Mouse (Mus musculus) cerebellum, adult 9-10 months (tissue): ENCODE data around the gene Styx.
A peak's percentile ranks its signal among the peaks of the same experiment; 100 is the strongest.
"Not testable (repeated sequence)": the region's sequence is repeated elsewhere in the genome, so short reads cannot be mapped to it uniquely, and the experiment has no call there.

ENCODE experiments used
- DNase-seq: peaks from one replicate; pipeline ENCODE4 v3.0.0; 2022

The Styx gene

DNA sequence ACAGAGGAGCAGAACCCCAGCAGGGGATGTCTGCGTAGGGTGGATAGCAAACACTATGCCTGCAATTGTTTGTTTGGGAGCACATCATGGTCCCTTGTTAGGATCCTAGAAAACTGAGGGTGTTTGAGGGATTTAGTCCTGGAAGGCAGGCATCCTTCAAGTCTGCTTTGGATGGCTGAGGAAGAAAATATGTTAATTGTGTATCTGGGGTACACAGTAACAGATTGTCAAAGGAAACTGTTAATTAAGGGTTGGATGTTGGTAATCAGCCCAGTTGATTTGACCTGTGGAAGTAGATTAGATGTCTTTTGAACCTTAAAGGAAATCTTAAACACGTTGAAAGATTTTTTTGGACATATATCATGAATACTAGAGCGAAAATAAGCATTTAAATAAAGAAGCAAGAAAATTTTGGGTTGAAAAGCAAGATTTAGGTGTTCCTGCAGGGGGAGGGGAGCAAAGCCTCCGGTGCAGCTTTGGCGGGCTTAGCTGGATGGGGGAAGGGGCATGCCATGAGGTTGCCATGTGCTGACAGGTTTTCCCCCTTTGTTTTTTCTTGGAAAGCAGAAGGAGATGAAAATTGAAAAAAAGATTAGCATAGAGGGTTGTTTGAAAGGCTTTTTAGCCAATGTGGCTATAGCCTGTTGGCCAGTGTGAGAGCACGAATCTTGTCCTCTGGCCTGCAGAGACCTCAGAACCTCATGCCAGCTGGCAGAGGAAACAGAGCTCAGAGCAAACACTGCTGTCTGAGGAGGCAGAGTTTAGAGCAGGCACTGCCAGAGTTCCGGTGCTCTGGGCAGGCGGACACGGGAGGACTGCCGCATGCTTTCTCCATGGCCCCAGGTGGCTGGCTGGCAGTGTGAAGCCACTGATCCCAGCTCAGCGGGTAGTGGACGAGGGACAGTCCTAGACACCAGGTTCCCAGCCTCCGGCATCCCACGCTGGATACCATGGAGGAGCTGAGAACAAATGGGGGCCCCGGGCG lies 13.6 kb downstream of the Styx start:
- peak; percentile 78 for DNase-seq

- no peak for DNase-seq
These were observed 14.3 kb downstream of the Styx start for GRCm38 (mm10) chr14:45365196-45365587.

DNA sequence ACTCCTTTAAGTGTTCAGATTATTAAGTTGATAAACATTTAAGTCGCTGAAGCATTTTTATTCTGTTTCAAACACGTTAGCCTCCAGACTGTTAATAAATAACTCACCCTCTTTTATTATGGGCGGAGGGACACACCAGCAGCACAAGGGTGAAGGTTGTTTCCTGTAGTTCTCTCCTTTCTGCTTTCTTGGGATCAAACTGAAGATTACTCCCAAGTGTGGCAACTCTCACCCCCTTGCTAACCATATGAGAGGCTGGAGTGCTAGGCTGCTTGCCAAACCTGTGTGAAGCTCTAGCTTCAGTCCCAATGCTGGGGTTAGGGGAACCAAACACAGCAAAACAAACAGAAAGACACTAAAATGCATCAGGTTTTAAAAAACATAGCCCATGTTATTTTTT lies 27.9 kb downstream of the Styx start:
- DNase-seq = no peak

DNA sequence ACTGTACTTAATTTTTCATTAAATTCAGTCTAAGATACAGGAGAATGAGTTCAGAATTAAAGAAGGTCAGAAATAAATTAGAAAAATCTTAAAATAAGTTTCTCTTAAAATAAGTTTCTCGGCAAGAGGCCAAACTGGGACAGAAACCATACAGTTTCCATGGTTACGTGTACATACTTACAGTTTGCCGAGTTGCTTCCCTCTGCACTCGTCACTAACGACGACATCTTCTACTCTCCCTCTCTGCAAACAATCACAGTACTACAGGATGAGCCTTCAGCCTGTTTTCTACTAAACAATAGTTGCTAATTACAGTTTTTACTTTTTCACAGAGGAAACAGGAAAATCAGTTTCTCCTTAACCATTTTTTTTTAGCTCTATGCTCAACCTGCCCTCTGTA lies 29.9 kb downstream of the Styx start:
- DNase-seq = no peak

DNA sequence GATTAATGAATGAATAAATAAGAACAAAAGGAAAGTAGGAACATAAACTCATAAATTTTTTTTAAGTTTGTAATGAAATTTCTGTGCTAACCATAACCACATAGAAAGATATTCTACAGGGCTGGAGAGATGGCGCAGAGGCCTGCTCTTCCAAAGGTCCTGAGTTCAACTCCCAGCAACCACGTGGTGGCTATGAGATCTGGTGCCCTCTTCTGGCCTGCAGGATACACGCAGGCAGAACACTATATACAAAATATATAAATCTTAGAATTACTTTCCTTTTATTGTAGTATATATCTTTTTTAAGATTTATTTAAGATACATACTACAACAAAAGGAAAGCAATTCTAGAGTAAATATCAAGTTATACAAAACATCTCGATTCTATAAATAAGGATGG lies 32.0 kb downstream of the Styx start:
- DNase-seq = no peak

GRCm38 (mm10) chr14:45385596-45385995 lies 34.7 kb downstream of the Styx start:
- DNase-seq = no peak

GRCm38 (mm10) chr14:45387480-45387879 lies 36.6 kb downstream of the Styx start:
- peak; percentile 34 for DNase-seq

- peak; percentile 93 for DNase-seq
These were observed 37.7 kb downstream of the Styx start for GRCm38 (mm10) chr14:45388345-45389181.

DNA sequence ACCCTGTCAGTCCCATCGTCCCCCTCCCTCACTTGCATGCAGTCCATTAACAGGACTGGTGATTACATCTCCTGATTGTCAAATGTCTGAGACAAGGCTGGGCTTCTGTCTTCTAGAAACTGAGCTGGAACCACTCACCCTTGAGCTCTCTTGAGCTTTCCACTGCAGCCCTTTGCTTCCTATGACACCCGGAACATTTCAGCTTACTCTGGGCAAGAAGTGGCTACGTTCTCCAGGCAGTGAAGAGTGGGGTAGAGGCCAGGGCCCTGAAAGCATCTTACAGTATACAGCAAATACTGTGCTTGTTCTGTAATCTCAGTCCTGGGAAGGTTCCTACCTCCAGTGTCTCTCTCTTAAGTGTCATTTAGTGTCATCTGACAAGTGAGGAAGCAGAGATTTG lies 38.3 kb downstream of the Styx start:
- no peak for DNase-seq

GRCm38 (mm10) chr14:45399836-45400235 lies 48.9 kb downstream of the Styx start:
- no peak for DNase-seq

DNA sequence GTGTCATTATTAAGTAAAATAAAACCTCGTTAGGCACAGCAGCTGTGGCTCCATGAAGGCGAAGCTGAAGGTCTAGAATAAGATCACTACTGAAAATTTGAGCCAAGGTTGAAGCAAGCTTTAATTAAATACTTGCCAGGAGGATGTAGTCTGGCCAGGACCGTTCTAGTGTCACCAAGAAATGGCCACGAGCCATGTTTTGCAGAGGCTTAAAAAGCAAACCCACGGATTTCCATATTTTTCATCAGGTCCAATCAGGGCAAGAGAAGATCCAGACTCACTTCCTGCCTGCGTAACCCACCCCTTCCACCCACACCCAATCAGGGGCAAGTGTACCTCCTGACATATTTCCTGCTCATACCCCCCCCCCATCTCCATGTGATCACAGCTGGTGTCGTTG lies 52.8 kb downstream of the Styx start:
- no peak for DNase-seq

GRCm38 (mm10) chr14:45404813-45405212 lies 53.9 kb downstream of the Styx start, which contains the start of gene Gnpnat1:
Gene Gnpnat1, minus strand, starts transcription at chr14:45404913.
- DNase-seq = not testable (repeated sequence)

GRCm38 (mm10) chr14:45416265-45416664 lies 65.4 kb downstream of the Styx start:
- DNase-seq = no peak

- DNase-seq = no peak
These were observed 67.7 kb downstream of the Styx start for GRCm38 (mm10) chr14:45418553-45418952.

- DNase-seq = no peak
These were observed 68.4 kb downstream of the Styx start for GRCm38 (mm10) chr14:45419323-45419722.

GRCm38 (mm10) chr14:45422371-45422770 lies 71.5 kb downstream of the Styx start:
- DNase-seq = peak; percentile 17

GRCm38 (mm10) chr14:45423220-45423619 lies 72.3 kb downstream of the Styx start:
- peak; percentile 57 for DNase-seq

GRCm38 (mm10) chr14:45430066-45430842 lies 79.4 kb downstream of the Styx start:
- no peak for DNase-seq

GRCm38 (mm10) chr14:45432003-45432402 lies 81.1 kb downstream of the Styx start:
- DNase-seq = no peak

- DNase-seq = no peak
These were observed 83.3 kb downstream of the Styx start for GRCm38 (mm10) chr14:45434220-45434619.

DNA sequence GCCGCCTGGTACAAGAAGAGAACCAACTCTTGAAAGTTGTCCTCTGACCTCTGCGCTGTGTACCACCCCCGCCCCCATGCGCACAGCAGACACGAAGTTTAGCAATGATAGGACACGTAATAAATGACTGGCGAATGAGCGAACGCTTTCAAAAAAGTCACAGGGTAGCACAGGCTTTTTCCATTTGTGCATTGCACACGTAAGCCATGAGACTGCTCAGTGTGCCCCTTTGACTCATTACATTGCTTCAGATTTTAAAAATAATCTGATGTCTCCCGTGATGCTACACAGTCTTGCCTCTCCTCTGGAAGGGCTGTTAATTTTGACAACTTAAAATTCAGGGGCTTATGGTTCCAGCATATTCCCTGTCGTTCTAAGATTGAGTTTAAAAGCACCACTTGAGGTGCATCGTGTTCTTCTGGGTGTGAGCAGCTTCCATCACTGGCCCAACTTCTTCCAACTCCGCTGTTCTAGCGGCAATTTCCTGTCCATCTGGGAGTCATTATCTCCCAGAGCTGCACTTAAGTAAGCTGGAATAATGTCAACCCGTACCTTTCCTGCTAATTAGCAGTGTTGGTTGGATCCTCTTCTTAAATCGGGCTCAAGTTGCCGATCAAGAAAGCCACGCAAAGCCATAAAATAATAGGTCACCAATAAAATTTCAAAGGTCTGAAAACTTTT lies 87.5 kb downstream of the Styx start:
- no peak for DNase-seq

- no peak for DNase-seq
These were observed 88.0 kb downstream of the Styx start for GRCm38 (mm10) chr14:45438931-45439275.
